Mouse (Mus musculus) bone marrow macrophage, adult 2 months (primary cell): ENCODE results near the gene Lyrm7.

ENCODE experiments used
- CTCF ChIP-seq: IDR thresholded peaks from 2 replicates; pipeline ENCODE4 v1.5.1; 2012; ENCODE audit warnings: low read depth, mild to moderate bottlenecking, low read length, moderate library complexity
- POLR2A ChIP-seq: IDR thresholded peaks from 2 replicates; pipeline ENCODE4 v1.6.1; 2012; ENCODE audit warnings: mild to moderate bottlenecking, low read depth, low read length, borderline replicate concordance

DNA sequence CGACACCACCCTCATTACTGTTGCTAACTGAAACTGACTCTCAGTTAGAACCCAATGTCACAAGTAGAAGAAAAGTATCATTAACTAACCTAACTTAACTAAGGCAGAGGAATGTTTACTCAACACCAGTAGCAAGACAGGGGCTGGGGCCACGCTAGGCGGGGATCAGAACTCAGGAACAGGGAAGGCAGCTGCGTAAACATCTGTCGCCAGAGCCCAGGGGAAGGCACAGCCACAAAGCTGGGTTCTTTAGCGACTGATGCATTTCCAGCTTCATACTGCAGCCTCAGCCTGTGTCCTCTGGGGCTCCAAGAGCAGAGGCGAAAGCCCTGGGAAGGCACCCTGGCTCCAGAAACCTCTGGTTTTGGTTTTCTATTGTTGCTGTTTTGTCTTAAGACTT, 31.4 kb upstream of the Lyrm7 start:
- TF ChIP-seq CTCF = no peak
- TF ChIP-seq POLR2A = no peak
